ENCODE assay signal across 26 mouse cellular contexts in genomic region chr14:26859024-26859423, GRCm38 (mm10). TPM values are rescaled to one million over a fixed set of nuclear protein-coding genes. Genes with fewer than 3 reads are reported as not detected.
DNase-seq lines count a peak whose midpoint lies in the region; ATAC-seq lines count a peak whose summit lies in the region.
"Had no signal": no experiment of that assay in that cellular context is flagged by ENCODE, and none has a peak within 500 bp of the region (broad histone marks: within the 10 kb centered on the region; RNA-seq: fewer than 3 reads in every experiment).

No protein-coding gene starts in this region.

- H3K9me3 ChIP-seq in heart, embryonic 12.5 days (replicated peaks): no peaks in the 10 kb centered on the region
- H3K9me3 ChIP-seq in liver, embryonic 12.5 days (replicated peaks): no peaks in the 10 kb centered on the region
- H3K9me3 ChIP-seq: embryonic facial prominence, embryonic 13.5 days; forebrain, embryonic 10.5 days; kidney, embryonic 15.5 days; limb, embryonic 10.5 days; limb, embryonic 15.5 days had no signal

- no peak overlapping the region for H3K4me3 ChIP-seq in heart, embryonic 12.5 days
- H3K4me3 ChIP-seq in liver, embryonic 12.5 days: no peak overlapping the region
- H3K4me3 ChIP-seq: embryonic facial prominence, embryonic 13.5 days; forebrain, embryonic 10.5 days; kidney, embryonic 15.5 days; left cerebral cortex, adult 2 months; limb, embryonic 10.5 days; limb, embryonic 15.5 days had no signal

- WGBS in heart, embryonic 12.5 days: 81% methylated on average over 3 of the region's 3 CpGs
- WGBS in liver, embryonic 12.5 days (ENCODE audit: insufficient replicate concordance): 89% methylated on average over 3 of the region's 3 CpGs

- intact Hi-C loops in left cerebral cortex, postnatal 14 days (cut with DNase I): no loop called here
- intact Hi-C loops in heart, postnatal 10 days (cut with DNase I): loop anchor here (2.0 kb wide), 1 partner anchor 36 kb away; the partner anchor contains the start of gene Asb14

- ATAC-seq in heart, embryonic 12.5 days (ENCODE audit: insufficient number of reproducible peaks, low FRiP score): no peak
- ATAC-seq in liver, embryonic 12.5 days: no peak
- ATAC-seq: forebrain, embryonic 16.5 days; hindbrain, embryonic 16.5 days; Patski had no signal

- no peak overlapping the region for H3K27ac ChIP-seq in heart, embryonic 12.5 days (ENCODE audit: poor library complexity, severe bottlenecking)
- no peak overlapping the region for H3K27ac ChIP-seq in liver, embryonic 12.5 days
- H3K27ac ChIP-seq: embryonic facial prominence, embryonic 13.5 days; forebrain, embryonic 10.5 days; left cerebral cortex, adult 2 months; limb, embryonic 10.5 days; limb, embryonic 15.5 days; liver, embryonic 14.5 days; macrophage; stomach, postnatal 0 days had no signal

- H3K4me1 ChIP-seq in heart, embryonic 12.5 days (replicated peaks): 0 out of 2 replicates have a peak, but pooled peaks cover 4% of the 10 kb centered on the region
- no peaks in the 10 kb centered on the region for H3K4me1 ChIP-seq in liver, embryonic 12.5 days
- H3K4me1 ChIP-seq: embryonic facial prominence, embryonic 13.5 days; forebrain, embryonic 10.5 days; kidney, embryonic 15.5 days; limb, embryonic 10.5 days; limb, embryonic 15.5 days had no signal

- H3K9ac ChIP-seq in heart, embryonic 12.5 days: no peak overlapping the region
- no peak overlapping the region for H3K9ac ChIP-seq in liver, embryonic 12.5 days
- H3K9ac ChIP-seq: embryonic facial prominence, embryonic 13.5 days; kidney, embryonic 15.5 days; limb, embryonic 15.5 days; liver, embryonic 14.5 days had no signal

- DNase-seq in cerebellum, postnatal 25 days: peak; percentile 25 to 52
- DNase-seq in cerebellum, adult 9-11 months: no peak
- peak; percentile 91 for DNase-seq in heart, adult 11 months
- peak; percentile 8 to 9 for DNase-seq in left cerebral cortex, postnatal 14 days (ENCODE audit: low spot score in 2 of 2)
- no peak for DNase-seq in left cerebral cortex, adult 11 months (ENCODE audit: low spot score)
- DNase-seq in heart, postnatal 10 days: peak; percentile 20 to 41
- DNase-seq: lung, adult 2 months; midbrain, embryonic 14.5 days had no signal

- no peaks in the 10 kb centered on the region for H3K27me3 ChIP-seq in heart, embryonic 12.5 days (replicated peaks)
- H3K27me3 ChIP-seq in liver, embryonic 12.5 days (replicated peaks): no peaks in the 10 kb centered on the region
- H3K27me3 ChIP-seq: embryonic facial prominence, embryonic 13.5 days; kidney, embryonic 15.5 days; limb, embryonic 15.5 days had no signal

- H3K4me2 ChIP-seq in heart, embryonic 12.5 days: no peak overlapping the region
- no peak overlapping the region for H3K4me2 ChIP-seq in liver, embryonic 12.5 days
- H3K4me2 ChIP-seq: embryonic facial prominence, embryonic 13.5 days; kidney, embryonic 15.5 days; limb, embryonic 15.5 days had no signal

- H3K36me3 ChIP-seq in heart, embryonic 12.5 days: no peaks in the 10 kb centered on the region
- no peaks in the 10 kb centered on the region for H3K36me3 ChIP-seq in liver, embryonic 12.5 days
- H3K36me3 ChIP-seq: embryonic facial prominence, embryonic 13.5 days; forebrain, embryonic 10.5 days; kidney, embryonic 15.5 days; limb, embryonic 10.5 days; limb, embryonic 15.5 days had no signal

RNA-seq across cellular contexts. Expression of gene Asb14, which starts 35.3 kb away (rescaled TPM):
- 0.33 and 0.89 TPM in 2 replicates for polyA plus RNA-seq in heart, embryonic 12.5 days (2016; fragmentation: Nextera tagmentation; extraction: Ambion mirVana)
- total RNA-seq in left cerebral cortex, postnatal 14 days (2021): under 1 TPM in 1 of 2 experiments, not detected in 1; 0.38 TPM
- 10 to 100 TPM; 26.5 to 38.2 TPM for total RNA-seq in heart, postnatal 10 days (2021)
- polyA plus RNA-seq in liver, embryonic 12.5 days (2016; fragmentation: Nextera tagmentation; extraction: Ambion mirVana): not detected in 2 replicates
- total RNA-seq: adrenal gland, postnatal 14 days; common myeloid progenitor, adult 5-6 weeks; MEL had no signal
- polyA plus RNA-seq: embryonic facial prominence, embryonic 13.5 days; forebrain, embryonic 10.5 days; kidney, embryonic 15.5 days; liver, embryonic 14.5 days; macrophage; spleen, adult 2 months had no signal

Comparison
In these comparisons a context has a peak if more than half of its experiments do, and no peak if none do; other contexts are left out.
1. DNase-seq: peak in cerebellum, postnatal 25 days (2 of 2), heart, adult 11 months (single experiment), left cerebral cortex, postnatal 14 days (2 of 2) and heart, postnatal 10 days (2 of 2); none in cerebellum, adult 9-11 months (single experiment) and left cerebral cortex, adult 11 months (single experiment).
2. RNA of gene Asb14, which starts 35.3 kb away (total RNA-seq): 26.5 to 38.2 TPM in heart, postnatal 10 days; 0.38 TPM in left cerebral cortex, postnatal 14 days; every median in the first group is over 10 times any median in the second.